ENCODE assay signal across 8 mouse cellular contexts in genomic region chr10:75318206-75318605, GRCm38 (mm10). TPM values are rescaled to one million over a fixed set of nuclear protein-coding genes. Genes with fewer than 3 reads are reported as not detected.
DNase-seq lines count a peak whose midpoint lies in the region; ATAC-seq and TF ChIP-seq lines count a peak whose summit lies in the region.

No protein-coding gene starts in this region.

- H3K9me3 ChIP-seq in kidney, embryonic 14.5 days (ENCODE audit: control insufficient read depth, low read length) = no peaks in the 10 kb centered on the region
- H3K9me3 ChIP-seq in embryonic facial prominence, embryonic 10.5 days = no peaks in the 10 kb centered on the region
- no peaks in the 10 kb centered on the region for H3K9me3 ChIP-seq in hindbrain, postnatal 0 days (ENCODE audit: low read length)
- H3K9me3 ChIP-seq in midbrain, embryonic 14.5 days (ENCODE audit: control insufficient read depth, low read length) = no peaks in the 10 kb centered on the region

- H3K27ac ChIP-seq in kidney, embryonic 14.5 days (ENCODE audit: low read depth, low read length) = no peak overlapping the region
- no peak overlapping the region; the same call in 1 of the 2 replicates for H3K27ac ChIP-seq in embryonic facial prominence, embryonic 10.5 days (replicated peaks)
- no peak overlapping the region for H3K27ac ChIP-seq in hindbrain, postnatal 0 days
- no peak overlapping the region for H3K27ac ChIP-seq in midbrain, embryonic 14.5 days (replicated peaks; ENCODE audit: low read depth, low read length)

- DNase-seq in kidney, postnatal 25 days = no peak
- DNase-seq in embryonic facial prominence, embryonic 10.5 days (ENCODE audit: low spot score) = no peak
- no peak for DNase-seq in hindbrain, postnatal 0 days (ENCODE audit: low spot score)
- no peak for DNase-seq in midbrain, embryonic 14.5 days
- no peak for DNase-seq in cerebellum, adult 9-10 months
- no peak for DNase-seq in thymus, postnatal 14 days
- DNase-seq in adrenal gland, postnatal 36 days = no peak

- peaks cover 19% of the 10 kb centered on the region for H3K27me3 ChIP-seq in kidney, embryonic 14.5 days (ENCODE audit: control insufficient read depth, insufficient read depth, low read length)
- peaks cover 51% of the 10 kb centered on the region for H3K27me3 ChIP-seq in embryonic facial prominence, embryonic 10.5 days (replicated peaks; ENCODE audit: low read depth, poor library complexity, severe bottlenecking)
- 0 out of 2 replicates have a peak, but pooled peaks cover 12% of the 10 kb centered on the region for H3K27me3 ChIP-seq in hindbrain, postnatal 0 days (ENCODE audit: insufficient read depth, low read length)
- H3K27me3 ChIP-seq in midbrain, embryonic 14.5 days (ENCODE audit: control insufficient read depth, insufficient read depth, low read length) = peaks cover 30% of the 10 kb centered on the region; the same call in 1 of the 2 replicates

- WGBS in kidney, embryonic 14.5 days = 84% methylated on average over 6 of the region's 6 CpGs
- 83% methylated on average over 6 of the region's 6 CpGs for WGBS in embryonic facial prominence, embryonic 10.5 days
- WGBS in hindbrain, postnatal 0 days = 84% methylated on average over 6 of the region's 6 CpGs
- 87% methylated on average over 6 of the region's 6 CpGs for WGBS in midbrain, embryonic 14.5 days

- H3K9ac ChIP-seq in kidney, embryonic 14.5 days (ENCODE audit: low read depth, low read length) = peak overlapping the region; percentile 34; the same call in 1 of the 2 replicates
- H3K9ac ChIP-seq in hindbrain, postnatal 0 days (replicated peaks; ENCODE audit: low read length) = no peak overlapping the region
- H3K9ac ChIP-seq in midbrain, embryonic 14.5 days (replicated peaks; ENCODE audit: low read length) = no peak overlapping the region

- H3K4me3 ChIP-seq in kidney, embryonic 14.5 days (ENCODE audit: low read length) = peak overlapping the region; percentile 46; the same call in 1 of the 2 replicates
- peak overlapping the region; percentile 60 for H3K4me3 ChIP-seq in embryonic facial prominence, embryonic 10.5 days
- H3K4me3 ChIP-seq in hindbrain, postnatal 0 days (ENCODE audit: low read length) = no peak overlapping the region
- H3K4me3 ChIP-seq in midbrain, embryonic 14.5 days (replicated peaks; ENCODE audit: low read depth, low read length) = 0 out of 2 replicates have a peak overlapping the region, but pooled peaks have one; percentile 36

- H3K36me3 ChIP-seq in kidney, embryonic 14.5 days (ENCODE audit: control insufficient read depth, insufficient read depth, low read length) = no peaks in the 10 kb centered on the region
- peaks cover under 1% of the 10 kb centered on the region; the same call in 1 of the 2 replicates for H3K36me3 ChIP-seq in embryonic facial prominence, embryonic 10.5 days (replicated peaks)
- H3K36me3 ChIP-seq in hindbrain, postnatal 0 days (ENCODE audit: insufficient read depth, low read length) = 0 out of 2 replicates have a peak, but pooled peaks cover under 1% of the 10 kb centered on the region
- peaks cover 5% of the 10 kb centered on the region; the same call in 1 of the 2 replicates for H3K36me3 ChIP-seq in midbrain, embryonic 14.5 days (ENCODE audit: control insufficient read depth, insufficient read depth, low read length)

- peak overlapping the region; percentile 68 for H3K4me2 ChIP-seq in kidney, embryonic 14.5 days (replicated peaks; ENCODE audit: low read depth, low read length)
- H3K4me2 ChIP-seq in hindbrain, postnatal 0 days (ENCODE audit: low read depth, low read length) = peak overlapping the region; percentile 53
- peak overlapping the region; percentile 4; the same call in 1 of the 2 replicates for H3K4me2 ChIP-seq in midbrain, embryonic 14.5 days (ENCODE audit: low read length)

- peaks cover 20% of the 10 kb centered on the region for H3K4me1 ChIP-seq in kidney, embryonic 14.5 days (ENCODE audit: control insufficient read depth, insufficient read depth, low read length)
- peaks cover 39% of the 10 kb centered on the region for H3K4me1 ChIP-seq in embryonic facial prominence, embryonic 10.5 days
- peaks cover 5% of the 10 kb centered on the region for H3K4me1 ChIP-seq in hindbrain, postnatal 0 days (ENCODE audit: insufficient read depth, low read length)
- 0 out of 2 replicates have a peak, but pooled peaks cover 6% of the 10 kb centered on the region for H3K4me1 ChIP-seq in midbrain, embryonic 14.5 days (ENCODE audit: control insufficient read depth, insufficient read depth, low read length)

- no peak for ATAC-seq in kidney, embryonic 14.5 days (ENCODE audit: low FRiP score, low TSS enrichment)
- no peak for ATAC-seq in hindbrain, postnatal 0 days
- no peak for ATAC-seq in midbrain, embryonic 14.5 days (ENCODE audit: low FRiP score, low TSS enrichment)

- TF ChIP-seq CTCF in hindbrain, postnatal 0 days (IDR thresholded peaks at IDR 0.05; ENCODE audit: low read depth) = no peak

RNA-seq across cellular contexts. Expression of gene Adora2a, which starts 1.5 kb away (rescaled TPM):
- polyA plus RNA-seq in kidney, embryonic 14.5 days (2014; fragmentation: Nextera tagmentation; extraction: Ambion mirVana) = 5.3 and 7.1 TPM in 2 replicates
- polyA plus RNA-seq in embryonic facial prominence, embryonic 10.5 days (2016; fragmentation: Nextera tagmentation; extraction: Ambion mirVana) = 1.5 and 2.3 TPM in 2 replicates
- total RNA-seq in hindbrain, postnatal 0 days (2014; rRNA removed) = 4.7 and 8.5 TPM in 2 replicates
- polyA plus RNA-seq in hindbrain, postnatal 0 days (2015; fragmentation: Nextera tagmentation; extraction: Ambion mirVana) = 1.7 TPM in 2 replicates
- polyA plus RNA-seq in midbrain, embryonic 14.5 days (2014; fragmentation: Nextera tagmentation; extraction: Ambion mirVana) = 3.7 and 5.1 TPM in 2 replicates
- 1 to 10 TPM; 2.9 to 3.9 TPM for total RNA-seq in adrenal gland, postnatal 36 days (2021)

Comparison
In these comparisons a context has a peak if more than half of its experiments do, and no peak if none do; other contexts are left out.
1. H3K4me2 ChIP-seq: peak in every context shown above with its lines; median percentile 68 in kidney, embryonic 14.5 days; 53 in hindbrain, postnatal 0 days; 4 in midbrain, embryonic 14.5 days.